Mouse (Mus musculus) liver, adult 2 months (tissue): ENCODE measurements around the gene Abcf3. TPM values are rescaled to one million over a fixed set of nuclear protein-coding genes. Genes with fewer than 3 reads are reported as not detected.

ENCODE experiments used
- DNase-seq: peaks from one replicate; pipeline ENCODE4 v3.0.0-alpha.2; 2011; ENCODE audit warnings: low read depth, low spot score; ENCODE audit errors: extremely low read depth
- H3K27ac ChIP-seq: fragments of 200-500 bp; replicated peaks from 2 replicates; pipeline ENCODE4 v1.5.1; 2012; ENCODE audit warnings: low read depth, mild to moderate bottlenecking, control low read depth, inconsistent platforms, low read length; ENCODE audit not compliant: insufficient read depth
- H3K27me3 ChIP-seq: fragments of 200-500 bp; 2 replicates; pipeline ENCODE4 v1.6.1; 2012; ENCODE audit warnings: mild to moderate bottlenecking, moderate library complexity, low read length, inconsistent platforms; ENCODE audit not compliant: control insufficient read depth, insufficient read depth
- H3K36me3 ChIP-seq: fragments of 200-500 bp; 2 replicates; pipeline ENCODE4 v1.6.1; 2012; ENCODE audit warnings: low read length, inconsistent platforms; ENCODE audit not compliant: control insufficient read depth, insufficient read depth
- H3K4me1 ChIP-seq: fragments of 200-500 bp; 2 replicates; pipeline ENCODE4 v1.6.1; 2011; ENCODE audit warnings: low read length; ENCODE audit not compliant: control insufficient read depth, insufficient read depth
- H3K4me3 ChIP-seq: fragments of 200-500 bp; 2 replicates; pipeline ENCODE4 v1.5.1; 2011; ENCODE audit warnings: low read depth, mild to moderate bottlenecking, control low read depth, low read length, moderate library complexity; ENCODE audit not compliant: insufficient read depth
- H3K79me2 ChIP-seq: fragments of 200-500 bp; 2 replicates; pipeline ENCODE4 v1.6.1; 2012; ENCODE audit warnings: inconsistent platforms, mild to moderate bottlenecking, low read length, moderate library complexity; ENCODE audit not compliant: control insufficient read depth, insufficient read depth
- H3K9ac ChIP-seq: fragments of 200-500 bp; 2 replicates; pipeline ENCODE4 v1.6.1; 2012; ENCODE audit warnings: low read depth, mild to moderate bottlenecking, control low read depth, inconsistent platforms, low read length
- CTCF ChIP-seq: fragments of 200-500 bp; IDR thresholded peaks from 2 replicates; pipeline ENCODE4 v1.5.1; 2011; ENCODE audit warnings: low read depth, low read length, control low read depth
- POLR2A ChIP-seq: fragments of 200-500 bp; IDR thresholded peaks from 2 replicates; pipeline ENCODE4 v1.6.1; 2011; ENCODE audit warnings: low read length, control low read depth; ENCODE audit not compliant: insufficient read depth; ENCODE audit errors: extremely low read depth
- WGBS: fragments of 180-500 bp; shearing (Covaris S2); methylation state at CpG from one replicate; pipeline ENCODE4 v1.1.7; 2018; 5-methylcytosine and 5-hydroxymethylcytosine counted together
- polyA plus RNA-seq: library from polyadenylated mRNA; depleted of rRNA; stranded (reverse); fragments of >200 nt; gene quantifications from 2 replicates; pipeline ENCODE4 v1.2.3, GENCODE M21; 2012
- total RNA-seq: library from RNA; depleted of rRNA; stranded (reverse); fragments of >200 nt; gene quantifications from 2 replicates; pipeline ENCODE4 v1.2.3, GENCODE M21; 2014

Abcf3 gene
- total and polyA plus RNA-seq, 2 experiments: 44.9 to 48.5 TPM

DNA sequence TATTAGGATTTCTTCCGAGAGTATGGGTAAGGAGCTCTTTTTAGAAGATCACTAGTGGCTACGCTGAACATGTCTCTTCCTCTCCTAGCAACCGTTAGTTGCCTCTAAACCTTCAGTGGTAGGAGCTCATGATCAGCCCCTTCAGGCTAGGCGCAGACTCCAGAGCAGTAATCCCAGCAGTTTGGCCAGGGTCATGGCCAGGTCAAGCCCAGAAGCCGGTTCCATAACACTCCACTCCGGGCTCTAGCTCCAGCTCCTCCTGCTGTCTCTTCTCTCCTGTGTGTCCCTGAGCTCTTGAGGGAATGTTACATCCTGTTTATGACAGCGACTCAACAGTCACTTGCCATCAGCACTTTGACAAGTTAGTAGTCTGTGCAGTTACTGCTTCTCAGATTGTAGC lies 9.0 kb downstream of the Abcf3 start:
- Histone ChIP-seq H3K4me1 (no peaks in the 10 kb centered on the region), H3K9ac (no peak overlapping the region), H3K27ac (no peak overlapping the region), H3K79me2 (no peaks in the 10 kb centered on the region), H3K27me3 (no peaks in the 10 kb centered on the region), H3K36me3 (peaks cover 56% of the 10 kb centered on the region), H3K4me3 (no peak overlapping the region)
- WGBS: 74% methylated on average over 7 of the region's 7 CpGs
- TF ChIP-seq CTCF: no peak
- DNase-seq: no peak

GRCm38 (mm10) chr16:20565075-20565474 lies 16.7 kb downstream of the Abcf3 start:
- WGBS: 57% methylated on average over 1 of the region's 1 CpGs
- no peak overlapping the region for H3K4me3 ChIP-seq
- no peak for TF ChIP-seq POLR2A
- TF ChIP-seq CTCF: no peak

GRCm38 (mm10) chr16:20589366-20589938 lies 41.1 kb downstream of the Abcf3 start, which contains the start of gene Vwa5b2:
TSS of gene Vwa5b2 (plus strand) at chr16:20589471.
- Histone ChIP-seq H3K4me1 (no peaks in the 10 kb centered on the region), H3K36me3 (no peaks in the 10 kb centered on the region), H3K4me3 (no peak within 1 kb of the TSS; the same call in 1 of the 2 replicates), H3K79me2 (no peaks in the 10 kb centered on the region), H3K27ac (no peak within 1 kb of the TSS), H3K9ac (no peak within 1 kb of the TSS), H3K27me3 (peaks cover 28% of the 10 kb centered on the region)
- WGBS: 6% methylated on average over 24 of the region's 24 CpGs
- no peak for TF ChIP-seq POLR2A
- TF ChIP-seq CTCF: no peak
- DNase-seq: no peak

More at GRCm38 (mm10) chr16:20565075-20565474, 16.7 kb downstream of the Abcf3 start:
- no peak overlapping the region for H3K27ac ChIP-seq
- H3K79me2 ChIP-seq: no peaks in the 10 kb centered on the region
- no peak for DNase-seq
- no peaks in the 10 kb centered on the region for H3K27me3 ChIP-seq
- no peak overlapping the region for H3K9ac ChIP-seq
- no peaks in the 10 kb centered on the region for H3K4me1 ChIP-seq
- H3K36me3 ChIP-seq: peaks cover 17% of the 10 kb centered on the region

- Histone ChIP-seq H3K27me3 (peaks cover 30% of the 10 kb centered on the region), H3K79me2 (no peaks in the 10 kb centered on the region), H3K4me1 (no peaks in the 10 kb centered on the region), H3K27ac (no peak overlapping the region), H3K36me3 (no peaks in the 10 kb centered on the region), H3K9ac (no peak overlapping the region), H3K4me3 (no peak overlapping the region; the same call in 1 of the 2 replicates)
- DNase-seq: no peak
- WGBS: 2% methylated on average over 39 of the region's 39 CpGs
- no peak for TF ChIP-seq CTCF
- TF ChIP-seq POLR2A: no peak
Measured at GRCm38 (mm10) chr16:20589939-20590679, 41.7 kb downstream of the Abcf3 start.

DNA sequence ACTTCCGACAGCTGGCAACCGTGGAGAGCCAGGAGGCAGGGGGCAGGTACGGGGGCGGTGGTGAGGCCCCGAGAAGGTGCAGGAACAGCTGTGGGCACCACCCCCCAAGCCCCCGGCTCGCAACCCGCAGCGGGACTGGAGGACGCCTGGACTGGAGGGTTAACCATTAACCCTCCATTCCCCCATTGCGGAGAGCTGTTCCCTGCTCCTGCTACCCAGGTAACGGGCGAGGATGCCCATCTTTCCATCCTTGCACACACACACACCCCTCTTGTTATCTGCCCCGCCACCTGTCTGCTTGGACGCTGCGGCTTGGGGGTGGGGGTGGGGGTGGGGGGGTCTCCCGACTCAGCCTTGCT lies 42.3 kb downstream of the Abcf3 start:
- Histone ChIP-seq H3K79me2 (no peaks in the 10 kb centered on the region), H3K4me1 (no peaks in the 10 kb centered on the region), H3K36me3 (no peaks in the 10 kb centered on the region), H3K4me3 (no peak overlapping the region), H3K9ac (no peak overlapping the region), H3K27ac (no peak overlapping the region), H3K27me3 (peaks cover 30% of the 10 kb centered on the region)
- DNase-seq: no peak
- TF ChIP-seq CTCF: no peak
- TF ChIP-seq POLR2A: no peak
- 2% methylated on average over 17 of the region's 17 CpGs for WGBS

DNA sequence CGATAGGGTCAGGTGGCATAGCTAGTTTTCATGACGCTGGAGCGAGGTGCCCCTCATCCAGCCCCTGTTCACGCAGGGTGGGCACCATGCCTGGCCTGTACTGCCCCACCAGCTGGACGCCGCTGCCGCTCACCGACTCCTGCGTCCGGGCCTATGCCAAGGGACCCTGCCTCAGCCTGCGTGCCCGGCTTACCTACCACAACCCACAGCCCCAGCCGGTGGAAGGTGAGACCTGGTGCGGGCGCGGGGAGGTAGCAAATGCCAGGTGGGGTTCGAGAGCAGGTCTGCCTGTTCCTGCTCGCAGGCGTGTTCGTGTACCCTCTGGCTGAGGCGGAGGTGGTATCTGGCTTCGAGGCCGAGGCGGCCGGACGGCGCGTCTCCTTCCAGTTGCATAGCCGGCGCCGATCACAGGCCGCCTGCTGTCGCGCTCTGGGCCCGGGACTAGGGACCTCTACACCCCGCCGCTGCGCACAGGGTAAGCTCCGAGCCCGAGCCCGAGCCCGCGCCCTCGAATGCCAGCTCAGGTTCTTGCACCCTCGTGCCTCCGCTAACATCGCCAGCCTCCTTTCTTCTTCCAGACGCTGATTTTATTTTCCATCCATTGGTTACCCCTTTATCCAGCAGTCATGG lies 42.8 kb downstream of the Abcf3 start:
- WGBS: 7% methylated on average over 48 of the region's 48 CpGs
- no peak for DNase-seq

More for the DNA sequence above, 42.8 kb downstream of the Abcf3 start:
- H3K4me3 ChIP-seq: no peak overlapping the region
- H3K9ac ChIP-seq: no peak overlapping the region
- no peaks in the 10 kb centered on the region for H3K4me1 ChIP-seq
- TF ChIP-seq POLR2A: no peak
- TF ChIP-seq CTCF: no peak
- peaks cover 30% of the 10 kb centered on the region for H3K27me3 ChIP-seq
- H3K27ac ChIP-seq: no peak overlapping the region
- no peaks in the 10 kb centered on the region for H3K79me2 ChIP-seq
- no peaks in the 10 kb centered on the region for H3K36me3 ChIP-seq
